Mouse (Mus musculus) kidney, postnatal 36 days (tissue): Measurements from ENCODE around the gene Polr1d.

Source experiments
- DNase-seq, 2 experiments: peaks; one replicate each; pipeline ENCODE4 v3.0.0; 2021 to 2022; ENCODE audit warnings: mixed read lengths in 2 of 2

Polr1d gene

DNA sequence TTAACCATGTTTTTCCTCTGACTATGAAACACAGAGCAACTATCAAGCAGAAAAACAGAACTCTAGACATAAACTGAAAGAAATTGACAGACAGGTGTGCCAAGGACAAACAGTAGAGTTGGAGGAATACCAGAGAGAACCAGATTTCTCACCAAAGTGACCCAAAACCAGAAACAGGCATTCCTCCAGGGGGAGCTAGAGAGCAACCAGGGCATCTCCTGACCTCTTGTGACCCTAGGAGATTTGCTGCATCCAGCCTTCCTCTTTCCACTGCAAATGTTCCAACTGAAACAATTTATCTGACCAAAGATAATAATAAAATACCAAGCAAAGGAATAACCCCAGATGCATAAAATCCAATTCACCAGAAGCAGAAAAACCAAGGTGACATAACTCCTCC lies 70.5 kb downstream of the Polr1d start:
- DNase-seq: peak in 1 of 2 experiments; percentile 27

- DNase-seq: no peak
These were observed 78.0 kb downstream of the Polr1d start for GRCm38 (mm10) chr5:147154806-147155371.

- DNase-seq: no peak
These were observed 78.7 kb downstream of the Polr1d start for GRCm38 (mm10) chr5:147155449-147156133.

GRCm38 (mm10) chr5:147156376-147156775 lies 79.5 kb downstream of the Polr1d start:
- no peak for DNase-seq

GRCm38 (mm10) chr5:147157441-147157840 lies 80.6 kb downstream of the Polr1d start:
- DNase-seq: no peak

DNA sequence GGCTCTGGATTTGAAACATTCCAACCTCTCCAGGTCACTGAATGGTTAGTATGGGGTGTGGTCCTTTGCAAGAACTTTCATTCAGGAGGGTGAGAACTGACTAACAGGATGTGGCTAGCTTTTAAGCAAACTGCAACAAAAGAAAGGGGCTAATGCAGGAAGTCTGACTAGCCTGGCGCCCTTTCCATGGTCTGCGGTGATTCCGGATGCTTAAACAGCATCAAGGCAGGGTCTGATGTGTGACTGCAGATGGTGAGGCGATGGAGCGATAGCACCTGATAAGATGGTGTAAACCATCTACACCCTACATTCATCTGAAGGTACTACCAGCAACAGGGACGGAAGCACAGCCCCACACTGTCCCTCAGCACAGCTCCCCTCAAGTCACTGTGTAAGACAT lies 82.5 kb downstream of the Polr1d start:
- no peak for DNase-seq

DNA sequence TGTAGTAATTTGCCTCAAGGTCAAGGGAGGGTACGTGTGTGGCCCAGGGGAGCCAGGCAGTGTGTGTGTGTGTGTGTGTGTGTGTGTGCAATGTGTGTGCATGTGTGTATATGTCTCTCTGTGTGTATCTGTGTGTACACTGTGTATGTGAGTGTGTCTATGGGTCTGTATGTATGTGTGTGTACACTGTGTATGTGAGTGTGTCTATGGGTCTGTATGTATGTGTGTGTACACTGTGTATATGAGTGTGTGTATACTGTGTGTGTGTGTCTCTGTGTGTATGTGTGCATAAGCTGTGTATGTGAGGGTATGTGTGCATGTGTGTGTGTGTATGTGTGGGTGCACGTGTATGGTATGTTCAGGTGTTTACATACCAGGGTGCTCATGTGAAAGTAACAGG lies 82.9 kb downstream of the Polr1d start:
- no peak for DNase-seq
